Mouse (Mus musculus): Measurements from ENCODE around the gene Cdc5l.

DNA sequence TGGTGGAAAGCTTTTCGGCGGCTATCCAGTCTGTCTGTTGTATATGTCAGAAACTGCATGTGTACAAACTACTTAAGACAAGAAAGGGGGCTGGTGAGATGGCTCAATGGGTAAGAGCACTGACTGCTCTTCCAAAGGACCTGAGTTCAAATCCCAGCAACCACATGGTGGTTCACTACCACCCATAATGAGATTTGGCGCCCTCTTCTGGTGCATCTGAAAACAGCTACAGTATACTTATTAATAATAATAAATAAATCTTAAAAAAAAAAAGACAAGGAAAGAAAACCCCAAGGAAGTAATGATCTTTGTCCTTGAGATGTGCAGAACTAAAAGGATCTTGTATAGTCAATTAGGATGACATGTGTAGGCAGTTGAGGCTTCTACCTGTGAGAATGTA, 36.0 kb downstream of the Cdc5l start:
- TF ChIP-seq CTCF (IDR thresholded peaks at IDR 0.05; ENCODE audit: control insufficient read depth, insufficient read depth, low read length) (no peak), POLR2A (IDR thresholded peaks at IDR 0.05; ENCODE audit: borderline replicate concordance, control insufficient read depth, low read depth, low read length) (no peak)
